Mouse (Mus musculus) megakaryocyte, embryonic 14.5 days (primary cell): ENCODE data around the gene Pcgf2.

Source experiments
- FLI1 ChIP-seq: IDR thresholded peaks from 2 replicates; pipeline ENCODE4 v1.6.1; 2012; ENCODE audit warnings: low read length, inconsistent platforms, mixed read lengths
- GATA1 ChIP-seq: IDR thresholded peaks from 3 replicates; pipeline ENCODE4 v1.6.1; 2012; ENCODE audit warnings: mixed read lengths, low read length, inconsistent platforms, borderline replicate concordance

DNA sequence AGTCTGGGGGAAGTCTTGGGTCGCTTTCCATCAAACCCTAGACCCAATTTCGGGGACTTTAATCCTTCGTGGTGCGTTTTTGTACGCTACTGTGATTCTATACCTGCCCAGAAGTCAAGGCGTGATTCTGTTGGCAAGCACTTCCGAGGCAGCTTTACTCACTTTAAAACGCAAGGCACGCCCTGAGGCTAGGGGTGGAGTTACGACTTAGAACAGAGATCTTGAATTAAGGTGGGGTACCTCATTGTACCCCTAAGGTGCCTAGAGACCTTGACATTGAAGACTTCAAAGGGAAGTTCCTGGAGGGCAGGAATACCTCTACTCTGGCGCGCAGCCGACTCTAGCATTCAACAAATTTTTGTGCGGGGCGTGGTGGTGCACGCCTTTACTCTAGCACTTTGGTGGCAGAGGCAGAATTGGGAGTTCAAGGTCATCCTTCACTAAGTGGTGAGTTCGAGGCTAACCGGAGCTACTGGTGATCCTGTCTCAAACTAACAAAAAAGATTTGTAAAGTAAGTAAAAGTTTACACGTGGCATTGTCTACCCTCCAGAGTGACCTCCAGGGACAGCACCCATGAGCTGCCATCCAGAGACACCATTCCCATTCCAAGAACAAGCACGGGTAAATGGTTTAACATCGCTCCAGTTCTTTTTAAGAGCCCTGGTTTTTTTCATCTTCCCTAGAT lies 37.9 kb downstream of the Pcgf2 start:
- TF ChIP-seq FLI1 = no peak
- no peak for TF ChIP-seq GATA1
